Mouse (Mus musculus): ENCODE data around the gene Olfr519. TPM values are rescaled to one million over a fixed set of nuclear protein-coding genes. Genes with fewer than 3 reads are reported as not detected.
A peak's percentile ranks its signal among the peaks of the same experiment; 100 is the strongest.

The Olfr519 gene
- polyA plus RNA-seq (2015; fragmentation: Nextera tagmentation; extraction: Ambion mirVana): not detected in 2 replicates

DNA sequence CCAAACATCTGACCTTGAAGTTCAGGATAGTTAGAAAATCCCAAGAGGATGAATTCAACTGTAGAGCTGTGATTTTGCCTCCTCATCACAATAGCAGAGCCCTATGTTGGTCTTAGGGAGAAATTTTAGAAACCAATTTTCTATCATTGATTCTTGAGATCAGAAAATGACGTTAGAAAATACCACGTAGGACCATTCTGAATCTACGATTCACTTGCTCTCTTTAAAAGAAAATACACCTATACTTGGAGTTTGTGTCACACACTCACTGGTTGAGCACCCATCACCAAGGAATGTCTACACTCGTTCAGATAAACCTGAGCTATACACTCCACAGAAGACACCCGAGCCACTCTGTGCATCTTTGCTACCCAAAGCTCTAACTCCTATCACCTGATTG, at the start of gene Olfr519:
Olfr519 (minus strand) TSS at position 101 of the 400 bp plus-strand sequence.
- Histone ChIP-seq H3K27ac (no peak within 1 kb of the TSS), H3K4me1 (no peaks in the 10 kb centered on the region), H3K9ac (no peak within 1 kb of the TSS), H3K36me3 (replicated peaks) (no peaks in the 10 kb centered on the region), H3K27me3 (replicated peaks) (no peaks in the 10 kb centered on the region), H3K4me3 (no peak within 1 kb of the TSS), H3K9me3 (no peaks in the 10 kb centered on the region), H3K4me2 (no peak within 1 kb of the TSS)
- ATAC-seq (replicated peaks): no peak
- WGBS: 89% methylated on average over 5 of the region's 5 CpGs

DNA sequence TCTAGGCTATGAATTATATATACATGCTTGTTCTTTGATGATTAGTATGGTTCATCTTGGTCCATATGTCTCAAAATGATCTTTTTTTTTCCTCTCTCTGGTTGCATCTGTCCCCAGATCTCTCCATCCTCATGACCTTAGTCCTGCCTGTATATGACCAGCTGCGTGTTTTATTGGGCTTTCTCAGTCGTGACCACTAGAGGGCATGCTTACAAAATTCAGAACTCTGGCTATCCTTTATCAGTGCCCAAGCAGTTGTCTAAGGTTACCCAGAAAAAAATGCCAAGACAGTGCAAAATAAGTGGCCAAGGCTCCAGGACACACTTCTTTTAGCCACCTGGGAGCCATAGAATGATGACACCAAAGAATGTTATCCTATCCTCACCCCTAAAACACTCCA, 49.8 kb upstream of the Olfr519 start:
- Histone ChIP-seq H3K9me3 (no peaks in the 10 kb centered on the region), H3K4me2 (no peak overlapping the region), H3K36me3 (replicated peaks) (peaks cover 34% of the 10 kb centered on the region), H3K4me3 (no peak overlapping the region), H3K9ac (no peak overlapping the region), H3K27me3 (replicated peaks) (0 out of 2 replicates have a peak, but pooled peaks cover under 1% of the 10 kb centered on the region), H3K4me1 (no peaks in the 10 kb centered on the region), H3K27ac (no peak overlapping the region)
- 3% methylated on average over 2 of the region's 2 CpGs for WGBS
- ATAC-seq (replicated peaks): peak; percentile 72

DNA sequence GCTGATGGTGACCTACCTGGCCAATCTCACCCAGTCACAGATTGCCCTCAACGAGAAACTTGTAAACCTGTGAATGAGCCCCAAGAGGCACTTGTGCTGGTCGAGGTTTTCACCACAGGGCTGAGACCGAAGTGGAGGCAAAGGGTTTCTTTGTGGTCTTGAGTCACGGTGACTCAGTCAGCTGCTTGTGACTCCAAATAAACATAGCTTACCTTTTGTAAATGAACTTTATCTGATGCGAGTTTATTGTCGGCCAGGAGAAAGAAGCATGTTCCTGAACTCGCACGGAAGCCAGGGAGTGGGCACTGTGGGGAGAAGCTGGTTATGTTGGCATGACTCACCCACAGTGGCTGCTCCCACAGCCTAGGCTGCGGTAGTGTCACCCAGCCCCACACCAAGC, 47.2 kb upstream of the Olfr519 start:
- Histone ChIP-seq H3K9me3 (no peaks in the 10 kb centered on the region), H3K27me3 (replicated peaks) (no peaks in the 10 kb centered on the region), H3K27ac (no peak overlapping the region), H3K4me2 (no peak overlapping the region), H3K4me3 (no peak overlapping the region), H3K9ac (no peak overlapping the region), H3K36me3 (replicated peaks) (peaks cover 48% of the 10 kb centered on the region), H3K4me1 (peaks cover 4% of the 10 kb centered on the region)
- no peak for ATAC-seq (replicated peaks)
- 95% methylated on average over 9 of the region's 9 CpGs for WGBS

- ATAC-seq (replicated peaks): no peak
- H3K9ac ChIP-seq: no peak overlapping the region
- peaks cover 20% of the 10 kb centered on the region for H3K4me1 ChIP-seq
- no peaks in the 10 kb centered on the region for H3K9me3 ChIP-seq
- H3K4me2 ChIP-seq: no peak overlapping the region
- H3K27ac ChIP-seq: no peak overlapping the region
- H3K27me3 ChIP-seq (replicated peaks): no peaks in the 10 kb centered on the region
- WGBS: 93% methylated on average over 4 of the region's 4 CpGs
- H3K36me3 ChIP-seq (replicated peaks): peaks cover 39% of the 10 kb centered on the region
- no peak overlapping the region for H3K4me3 ChIP-seq
These were observed 42.4 kb upstream of the Olfr519 start for GRCm38 (mm10) chr7:108936591-108936990.

DNA sequence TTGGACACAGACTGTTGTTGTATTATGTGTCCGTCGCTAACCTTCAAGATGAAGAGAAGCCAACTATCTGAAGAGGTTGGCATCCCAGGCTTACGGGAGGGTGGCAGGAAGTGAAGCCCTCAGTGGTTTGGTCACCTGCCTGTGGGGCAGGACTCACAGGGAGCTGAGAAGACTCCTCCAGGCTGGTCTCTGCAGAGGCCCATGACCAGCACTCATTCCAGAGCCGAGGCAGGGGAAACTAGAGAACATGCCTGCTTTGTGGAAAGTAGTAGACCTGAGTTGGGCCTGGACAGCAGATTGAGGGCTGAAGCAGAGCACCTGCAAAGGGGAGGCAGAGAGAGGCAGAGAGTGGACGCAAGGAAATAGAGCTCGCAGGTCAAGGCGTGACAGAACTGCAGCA, 41.2 kb upstream of the Olfr519 start:
- ATAC-seq (replicated peaks): no peak
- Histone ChIP-seq H3K36me3 (replicated peaks) (peaks cover 28% of the 10 kb centered on the region), H3K4me3 (peak overlapping the region; percentile 67), H3K4me1 (peaks cover 20% of the 10 kb centered on the region), H3K4me2 (peak overlapping the region; percentile 69), H3K27me3 (replicated peaks) (no peaks in the 10 kb centered on the region), H3K9me3 (no peaks in the 10 kb centered on the region), H3K9ac (0 out of 2 replicates have a peak overlapping the region, but pooled peaks have one; percentile 7), H3K27ac (no peak overlapping the region)
- 86% methylated on average over 7 of the region's 7 CpGs for WGBS

DNA sequence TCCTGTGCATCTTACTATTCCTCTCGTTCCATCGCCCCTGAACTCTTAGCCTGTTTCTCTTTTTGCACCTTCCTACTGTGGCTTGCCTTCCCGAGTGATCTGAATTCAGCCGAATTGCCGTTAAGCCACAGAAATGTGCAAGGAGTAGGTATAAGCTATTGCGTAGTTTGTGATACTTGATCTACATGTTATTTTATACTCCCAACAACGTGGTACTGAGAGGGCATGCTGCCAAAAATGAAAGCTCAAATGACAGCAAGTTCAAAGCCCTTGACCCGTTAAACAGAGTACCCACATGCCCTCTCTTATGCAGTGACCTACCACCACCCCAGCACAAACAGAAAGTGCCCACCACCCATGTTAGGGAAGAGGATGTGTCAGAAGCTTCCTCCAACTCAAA, 40.6 kb upstream of the Olfr519 start:
- Histone ChIP-seq H3K4me3 (peak overlapping the region; percentile 67), H3K27me3 (replicated peaks) (no peaks in the 10 kb centered on the region), H3K36me3 (replicated peaks) (peaks cover 22% of the 10 kb centered on the region), H3K9ac (peak overlapping the region; percentile 87), H3K9me3 (no peaks in the 10 kb centered on the region), H3K27ac (peak overlapping the region; percentile 89), H3K4me1 (peaks cover 20% of the 10 kb centered on the region), H3K4me2 (peak overlapping the region; percentile 69)
- WGBS: 7% methylated on average over 8 of the region's 8 CpGs
- ATAC-seq (replicated peaks): peak; percentile 5; the same call in 1 of the 2 replicates

DNA sequence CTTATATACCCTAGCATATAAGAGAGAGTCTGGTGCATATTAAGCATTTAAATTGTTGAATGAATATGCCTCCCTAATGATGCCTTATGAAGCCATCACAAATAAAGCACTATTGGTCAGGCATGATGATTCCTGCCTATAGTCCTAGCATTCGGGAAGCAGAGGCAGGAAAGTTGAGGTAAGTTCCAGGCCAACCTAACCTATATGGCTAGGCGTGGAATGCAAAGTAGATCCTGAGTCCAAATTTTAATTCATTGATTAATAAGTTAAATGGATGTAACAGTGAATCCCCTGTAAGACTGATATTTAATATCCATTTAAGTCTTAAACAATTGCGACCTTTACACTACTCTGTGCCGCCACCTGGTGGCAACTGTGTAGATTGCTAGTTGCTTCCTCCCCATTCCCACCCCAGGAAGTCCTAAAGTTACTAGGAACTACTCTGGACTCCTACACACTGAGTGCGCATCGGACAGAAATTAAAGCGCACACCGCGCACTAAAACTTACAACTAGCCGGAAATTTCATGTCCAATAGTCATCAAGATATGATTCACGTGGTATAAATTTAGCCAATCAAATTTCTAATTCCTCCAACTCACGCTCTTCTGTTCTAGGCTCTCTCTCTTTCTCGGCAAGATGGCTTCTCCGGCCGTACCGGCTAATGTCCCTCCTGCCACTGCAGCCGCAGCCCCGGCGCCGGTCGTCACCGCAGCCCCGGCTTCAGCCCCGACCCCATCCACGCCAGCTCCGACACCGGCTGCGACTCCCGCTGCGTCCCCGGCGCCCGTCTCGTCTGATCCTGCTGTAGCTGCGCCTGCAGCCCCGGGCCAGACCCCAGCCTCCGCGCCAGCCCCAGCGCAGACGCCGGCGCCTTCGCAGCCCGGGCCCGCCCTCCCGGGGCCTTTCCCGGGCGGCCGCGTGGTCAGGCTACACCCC, 39.8 kb upstream of the Olfr519 start, which contains the start of gene Eif3f:
Eif3f (plus strand) TSS at position 624 of the 938 bp plus-strand sequence.
- Histone ChIP-seq H3K4me1 (peaks cover 20% of the 10 kb centered on the region), H3K9ac (peak within 1 kb of the TSS; percentile 87), H3K4me3 (peak within 1 kb of the TSS; percentile 67), H3K4me2 (peak within 1 kb of the TSS; percentile 69), H3K27ac (peak within 1 kb of the TSS; percentile 89), H3K27me3 (replicated peaks) (no peaks in the 10 kb centered on the region), H3K9me3 (no peaks in the 10 kb centered on the region), H3K36me3 (replicated peaks) (peaks cover 15% of the 10 kb centered on the region)
- WGBS: 2% methylated on average over 50 of the region's 50 CpGs
- ATAC-seq (replicated peaks): peak; percentile 97

- no peaks in the 10 kb centered on the region for H3K27me3 ChIP-seq (replicated peaks)
- ATAC-seq (replicated peaks): no peak
These were observed 35.6 kb upstream of the Olfr519 start, which contains the start of gene Nlrp10 for GRCm38 (mm10) chr7:108929726-108930393. Gene Nlrp10, minus strand, starts transcription at chr7:108930178.

GRCm38 (mm10) chr7:108928280-108929188, 34.3 kb upstream of the Olfr519 start:
- Histone ChIP-seq H3K9ac (no peak overlapping the region), H3K4me2 (no peak overlapping the region), H3K4me1 (no peaks in the 10 kb centered on the region), H3K27ac (no peak overlapping the region), H3K27me3 (replicated peaks) (no peaks in the 10 kb centered on the region), H3K9me3 (no peaks in the 10 kb centered on the region), H3K36me3 (replicated peaks) (no peaks in the 10 kb centered on the region), H3K4me3 (no peak overlapping the region)
- ATAC-seq (replicated peaks): no peak
- 78% methylated on average over 11 of the region's 11 CpGs for WGBS

More at GRCm38 (mm10) chr7:108929726-108930393, 35.6 kb upstream of the Olfr519 start, which contains the start of gene Nlrp10:
- peaks cover under 1% of the 10 kb centered on the region for H3K4me1 ChIP-seq
- no peak within 1 kb of the TSS for H3K27ac ChIP-seq
- H3K36me3 ChIP-seq (replicated peaks): no peaks in the 10 kb centered on the region
- H3K9me3 ChIP-seq: no peaks in the 10 kb centered on the region
- no peak within 1 kb of the TSS for H3K4me3 ChIP-seq
- WGBS: 80% methylated on average over 6 of the region's 6 CpGs
- H3K4me2 ChIP-seq: no peak within 1 kb of the TSS
- no peak within 1 kb of the TSS for H3K9ac ChIP-seq

- 76% methylated on average over 4 of the region's 4 CpGs for WGBS
- H3K4me1 ChIP-seq: no peaks in the 10 kb centered on the region
These were observed 32.8 kb upstream of the Olfr519 start for GRCm38 (mm10) chr7:108927043-108927442.

GRCm38 (mm10) chr7:108903969-108904368, 9.7 kb upstream of the Olfr519 start:
- Histone ChIP-seq H3K4me1 (no peaks in the 10 kb centered on the region), H3K9ac (no peak overlapping the region), H3K27me3 (replicated peaks) (no peaks in the 10 kb centered on the region), H3K9me3 (no peaks in the 10 kb centered on the region), H3K4me2 (no peak overlapping the region), H3K36me3 (replicated peaks) (no peaks in the 10 kb centered on the region), H3K27ac (no peak overlapping the region), H3K4me3 (no peak overlapping the region)
- WGBS: 85% methylated on average over 2 of the region's 2 CpGs
- ATAC-seq (replicated peaks): no peak

More at GRCm38 (mm10) chr7:108927043-108927442, 32.8 kb upstream of the Olfr519 start:
- Histone ChIP-seq H3K27ac (no peak overlapping the region), H3K27me3 (replicated peaks) (no peaks in the 10 kb centered on the region), H3K36me3 (replicated peaks) (no peaks in the 10 kb centered on the region), H3K9ac (no peak overlapping the region), H3K9me3 (no peaks in the 10 kb centered on the region), H3K4me3 (no peak overlapping the region), H3K4me2 (no peak overlapping the region)
- ATAC-seq (replicated peaks): no peak
